Mouse (Mus musculus) cerebellum, adult 2 months (tissue): ENCODE results near the gene Gm8237. TPM values are rescaled to one million over a fixed set of nuclear protein-coding genes. Genes with fewer than 3 reads are reported as not detected.
"Not testable (repeated sequence)": the region's sequence is repeated elsewhere in the genome, so short reads cannot be mapped to it uniquely, and the experiment has no call there.

ENCODE experiments used
- DNase-seq, 2 experiments: peaks; one replicate each; pipeline ENCODE4 v3.0.0; 2021
- H3K27ac ChIP-seq: fragments of 200-500 bp; 2 replicates; pipeline ENCODE4 v1.5.1; 2012; ENCODE audit warnings: low read length, control low read depth, inconsistent platforms; ENCODE audit not compliant: insufficient read depth
- H3K27me3 ChIP-seq: fragments of 200-500 bp; 2 replicates; pipeline ENCODE4 v1.6.1; 2012; ENCODE audit warnings: inconsistent platforms, mild to moderate bottlenecking, low read length, moderate library complexity; ENCODE audit not compliant: control insufficient read depth, insufficient read depth
- H3K4me1 ChIP-seq: fragments of 200-500 bp; 2 replicates; pipeline ENCODE4 v1.6.1; 2011; ENCODE audit warnings: low read length; ENCODE audit not compliant: control insufficient read depth, insufficient read depth
- H3K4me3 ChIP-seq: fragments of 200-500 bp; replicated peaks from 2 replicates; pipeline ENCODE3; 2011; ENCODE audit warnings: mild to moderate bottlenecking, low read depth, low read length, control low read depth; ENCODE audit not compliant: insufficient read depth
- CTCF ChIP-seq: fragments of 200-500 bp; IDR thresholded peaks from 2 replicates; pipeline ENCODE4 v1.5.1; 2011; ENCODE audit warnings: low read depth, mild to moderate bottlenecking, control low read depth, low read length, moderate library complexity, borderline replicate concordance; ENCODE audit not compliant: insufficient read depth
- WGBS: fragments of 180-500 bp; shearing (Covaris S2); methylation state at CpG from one replicate; pipeline ENCODE4 v1.1.7; 2018; 5-methylcytosine and 5-hydroxymethylcytosine counted together
- polyA plus RNA-seq: library from polyadenylated mRNA; depleted of rRNA; stranded (reverse); fragments of >200 nt; gene quantifications from 2 replicates; pipeline ENCODE4 v1.2.3, GENCODE M21; 2012; rRNA removed

Gene Gm8237
- polyA plus RNA-seq = 0.65 and 0.80 TPM in 2 replicates

DNA sequence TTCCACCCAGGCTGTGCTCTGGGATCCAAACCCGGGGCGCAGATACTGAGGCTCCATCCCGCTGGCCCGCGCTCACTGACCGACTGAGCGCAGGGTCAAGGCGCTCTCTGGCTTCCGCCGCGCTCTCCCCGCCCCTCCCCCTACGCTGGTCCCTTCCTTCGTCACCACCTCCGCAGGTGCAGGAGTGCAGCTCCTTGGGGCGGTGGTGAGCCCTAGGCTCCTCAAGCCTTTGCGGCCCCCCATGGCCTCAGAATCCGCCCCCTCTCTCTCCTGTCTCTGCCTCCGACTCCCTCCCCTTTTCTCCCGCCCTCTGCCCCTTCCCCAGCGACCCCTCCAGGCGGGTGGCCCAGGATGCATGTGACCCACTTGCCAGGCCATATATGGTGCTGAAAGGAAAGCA is at the start of gene Gm8237:
Gene Gm8237, minus strand, starts transcription at position 142 of the 400 bp plus-strand sequence.
- DNase-seq, H3K27ac ChIP-seq: not testable (repeated sequence)
- 3% methylated on average over 19 of the region's 22 CpGs for whole genome bisulfite sequencing

DNA sequence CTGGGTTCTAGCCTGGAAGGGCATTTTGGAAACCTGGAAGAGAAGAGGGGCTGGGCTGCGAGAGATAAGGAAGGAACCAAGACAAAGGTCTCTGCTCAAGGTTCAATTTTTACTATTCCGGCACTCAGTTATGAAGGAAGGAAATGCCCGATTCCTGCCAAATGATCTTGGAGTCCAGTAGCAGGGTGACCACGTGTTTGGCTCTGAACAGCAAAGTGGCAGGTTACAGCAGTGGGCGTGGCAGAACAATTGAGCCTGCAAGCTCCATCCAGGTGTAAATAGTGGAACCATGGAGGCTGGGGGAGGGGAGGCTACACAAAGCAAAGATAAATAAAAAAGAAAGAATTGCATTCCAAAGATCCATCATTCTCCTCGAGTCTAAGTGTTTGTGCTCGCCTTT is 43.1 kb upstream of the Gm8237 start:
- H3K27ac ChIP-seq, DNase-seq, H3K27me3 ChIP-seq, H3K4me3 ChIP-seq, H3K4me1 ChIP-seq: not testable (repeated sequence)
- WGBS = 69% methylated on average over 7 of the region's 7 CpGs

More for the DNA sequence above, at the start of gene Gm8237:
- not testable (repeated sequence) for H3K4me3 ChIP-seq, H3K27me3 ChIP-seq, H3K4me1 ChIP-seq

- DNase-seq, H3K27me3 ChIP-seq, H3K4me3 ChIP-seq, H3K4me1 ChIP-seq, H3K27ac ChIP-seq: not testable (repeated sequence)
- 80% methylated on average over 4 of the region's 4 CpGs for WGBS
These were observed 38.3 kb upstream of the Gm8237 start for GRCm38 (mm10) chr14:5918330-5918942.

- 66% methylated on average over 2 of the region's 2 CpGs for WGBS
- not testable (repeated sequence) for H3K4me3 ChIP-seq, H3K4me1 ChIP-seq, DNase-seq, H3K27ac ChIP-seq, H3K27me3 ChIP-seq
These were observed 33.5 kb upstream of the Gm8237 start for GRCm38 (mm10) chr14:5913701-5914100.

DNA sequence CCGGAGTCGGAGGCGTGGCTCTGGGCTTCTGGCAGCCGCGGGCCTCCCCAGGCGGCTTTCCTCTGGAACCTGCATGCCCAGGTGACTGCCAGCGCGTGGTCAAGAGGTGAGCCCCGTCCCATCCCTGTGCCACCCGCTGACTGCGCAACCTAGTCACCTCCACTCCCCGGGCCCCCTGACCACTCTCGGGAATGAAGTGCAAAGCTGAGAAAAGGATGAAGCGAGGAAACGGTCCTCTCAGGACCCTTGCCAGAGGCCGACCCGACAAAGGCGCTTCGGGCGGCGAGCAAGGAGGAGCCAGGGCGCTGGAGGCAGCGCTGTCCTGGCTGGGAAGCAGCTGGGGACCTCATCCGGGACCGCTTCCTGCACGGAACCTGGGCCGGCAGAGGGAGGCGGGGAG is 391 bp downstream of the Gm8237 start:
- H3K4me1 ChIP-seq, DNase-seq, H3K27me3 ChIP-seq, H3K27ac ChIP-seq, H3K4me3 ChIP-seq: not testable (repeated sequence)
- WGBS = 4% methylated on average over 22 of the region's 28 CpGs

DNA sequence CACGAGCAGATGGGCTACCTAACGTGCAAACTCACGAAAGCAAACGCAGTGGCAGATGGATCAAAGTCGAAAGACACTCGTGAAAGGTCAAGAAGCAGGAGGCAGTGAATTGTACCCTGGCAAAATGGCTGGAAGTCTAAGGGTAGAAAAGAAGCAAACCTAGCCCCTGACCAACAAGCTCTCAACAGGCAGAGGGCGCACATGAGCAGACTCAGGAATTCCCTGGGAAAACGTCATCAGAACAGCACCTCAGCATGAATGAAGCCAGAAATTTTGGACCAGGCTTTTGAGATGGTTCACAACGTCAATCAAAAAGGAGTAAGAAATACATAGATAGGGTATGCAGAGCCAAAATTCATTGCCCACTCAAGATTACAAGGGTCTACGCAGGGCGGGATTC is 1.0 kb downstream of the Gm8237 start:
- TF ChIP-seq CTCF = peak; percentile 51; the same call in 1 of the 2 replicates
- peak; percentile 12 to 50 for DNase-seq
- H3K27ac ChIP-seq, H3K4me3 ChIP-seq, H3K4me1 ChIP-seq, H3K27me3 ChIP-seq: not testable (repeated sequence)
- WGBS = 19% methylated on average over 7 of the region's 11 CpGs

DNA sequence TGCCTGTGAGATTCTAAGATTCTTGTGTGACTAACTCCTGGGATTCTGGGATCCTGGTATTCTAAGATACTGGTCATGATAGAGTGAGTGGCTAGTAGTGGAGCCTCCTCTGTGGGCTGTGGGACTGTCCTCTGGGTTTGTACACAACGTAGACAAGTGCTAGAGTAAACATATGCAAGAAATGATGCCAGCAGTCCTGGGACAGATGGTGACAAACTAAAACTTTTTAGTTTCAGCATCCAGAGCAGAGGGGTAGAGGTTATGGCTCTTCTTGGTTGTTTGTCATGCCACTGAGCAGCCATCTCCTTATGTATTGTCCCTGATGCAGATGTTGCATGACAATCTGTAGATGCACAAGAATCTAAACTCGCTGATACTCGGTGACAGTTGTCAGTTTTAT is 24.3 kb downstream of the Gm8237 start:
- not testable (repeated sequence) for H3K4me1 ChIP-seq, H3K4me3 ChIP-seq, H3K27ac ChIP-seq, DNase-seq, H3K27me3 ChIP-seq
- WGBS = 77% methylated on average over 3 of the region's 3 CpGs

GRCm38 (mm10) chr14:5830229-5830628 is 50.0 kb downstream of the Gm8237 start, which contains the start of gene Gm3424:
Gm3424 (minus strand) TSS chr14:5830329.
- WGBS = no CpG with 5 or more reads among the region's 3 CpGs
- not testable (repeated sequence) for H3K4me3 ChIP-seq, H3K4me1 ChIP-seq, H3K27ac ChIP-seq, DNase-seq, H3K27me3 ChIP-seq

DNA sequence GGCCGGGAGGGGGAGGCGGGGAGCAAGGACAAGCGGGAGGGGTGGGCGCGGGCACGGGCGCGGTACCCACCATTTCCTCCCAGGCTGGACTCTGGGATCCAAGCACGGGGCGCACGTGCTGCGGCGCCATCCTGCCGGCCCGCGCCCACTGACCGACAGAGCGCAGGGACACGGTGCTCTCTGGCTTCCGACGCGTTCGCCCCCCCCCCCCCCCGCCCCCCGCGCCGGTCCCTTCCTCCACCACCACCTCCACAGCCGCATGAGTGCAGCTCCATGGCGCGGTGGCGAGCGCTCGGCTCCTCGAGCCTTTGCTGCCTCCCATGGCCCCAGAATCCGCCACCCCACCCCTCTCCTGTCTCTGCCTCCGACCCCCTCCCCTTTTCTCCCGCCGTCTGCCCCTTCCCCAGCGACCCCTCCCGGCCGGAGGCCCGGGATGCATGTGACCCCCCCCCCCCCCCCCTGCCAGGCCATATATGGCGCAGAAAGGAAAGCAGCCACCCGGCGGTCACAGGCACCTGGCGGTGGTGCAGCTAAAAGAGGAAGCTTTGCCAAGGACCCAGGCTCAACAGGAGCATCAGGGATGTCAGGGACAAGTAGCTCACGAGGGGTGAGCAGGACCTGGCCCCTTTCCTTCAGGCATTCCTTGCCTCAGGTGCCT is 67.4 kb downstream of the Gm8237 start:
- H3K27ac ChIP-seq, H3K4me1 ChIP-seq, H3K27me3 ChIP-seq, H3K4me3 ChIP-seq, DNase-seq: not testable (repeated sequence)
- no CpG with 5 or more reads among the region's 47 CpGs for WGBS

Other genes starting within 250 kb of the Gm8237 start
- not detected in 2 replicates for gene Gm8265, start 247.4 kb downstream of the Gm8237 start, polyA plus RNA-seq
- not detected in 2 replicates for gene Gm9603, start 192.9 kb downstream of the Gm8237 start, polyA plus RNA-seq
- gene Gm3373, start 138.8 kb downstream of the Gm8237 start, polyA plus RNA-seq = 0.60 and 0.74 TPM in 2 replicates
- gene Gm3383, start 72.4 kb downstream of the Gm8237 start, polyA plus RNA-seq = 1.2 and 1.4 TPM in 2 replicates
- not detected in 2 replicates for gene Gm3424, start 50.1 kb downstream of the Gm8237 start, polyA plus RNA-seq
- gene Gm3248, start 81.4 kb upstream of the Gm8237 start, polyA plus RNA-seq = 2.2 and 2.9 TPM in 2 replicates
- not detected in 2 replicates for gene Gm3453, start 98.8 kb upstream of the Gm8237 start, polyA plus RNA-seq
- not detected in 2 replicates for gene Gm6337, start 177.9 kb upstream of the Gm8237 start, polyA plus RNA-seq
- gene Gm8206, start 213.6 kb upstream of the Gm8237 start, polyA plus RNA-seq = 0.57 and 1.0 TPM in 2 replicates
- 2.1 and 2.7 TPM in 2 replicates for gene Gm3468, start 228.3 kb upstream of the Gm8237 start, polyA plus RNA-seq
- not detected in 2 replicates for gene Gm3476, start 245.4 kb upstream of the Gm8237 start, polyA plus RNA-seq